Mouse (Mus musculus) brain, embryonic 14.5 days (tissue): Measurements from ENCODE around the gene Clpb. TPM values are rescaled to one million over a fixed set of nuclear protein-coding genes. Genes with fewer than 3 reads are reported as not detected.

Experiments used
- DNase-seq: peaks from one replicate; pipeline ENCODE4 v3.0.0-alpha.2; 2011; ENCODE audit warnings: low read depth
- CTCF ChIP-seq: fragments of 200-500 bp; IDR thresholded peaks from 2 replicates; pipeline ENCODE4 v1.5.1; 2012; ENCODE audit warnings: inconsistent platforms, mild to moderate bottlenecking, moderate library complexity, borderline replicate concordance; ENCODE audit not compliant: insufficient read depth, insufficient read length; ENCODE audit errors: extremely low read depth
- POLR2A ChIP-seq: fragments of 200-500 bp; IDR thresholded peaks from 2 replicates; pipeline ENCODE4 v1.6.1; 2012; ENCODE audit warnings: mild to moderate bottlenecking, inconsistent platforms, borderline replicate concordance; ENCODE audit not compliant: poor library complexity, insufficient read depth, insufficient read length, severe bottlenecking; ENCODE audit errors: extremely low read depth
- polyA plus RNA-seq: library from polyadenylated mRNA; depleted of rRNA; stranded (reverse); fragments of >200 nt; gene quantifications from 2 replicates; pipeline ENCODE4 v1.2.3, GENCODE M21; 2012

The Clpb gene
- polyA plus RNA-seq, 1 experiment, result 25.4 TPM

DNA sequence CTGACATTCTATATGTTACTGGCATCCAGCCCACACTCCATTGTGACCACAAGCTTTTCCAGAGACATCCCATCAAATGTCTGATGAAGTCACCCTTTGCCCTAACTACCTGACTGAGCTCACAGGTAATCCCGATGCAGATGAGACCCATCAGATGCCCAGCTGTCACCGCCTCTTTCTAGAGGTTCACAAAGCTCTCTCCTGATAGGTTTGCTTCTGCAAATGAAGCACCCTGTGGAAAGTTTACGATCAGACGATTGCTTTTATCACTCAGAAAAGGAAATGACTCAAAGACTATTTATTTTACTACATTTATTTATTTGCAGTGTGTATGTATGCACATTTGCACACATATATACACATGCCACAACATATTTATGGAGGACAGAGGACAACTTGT is 80.1 kb downstream of the Clpb start:
- DNase-seq, result no peak
- TF ChIP-seq POLR2A, result no peak
- TF ChIP-seq CTCF, result no peak

DNA sequence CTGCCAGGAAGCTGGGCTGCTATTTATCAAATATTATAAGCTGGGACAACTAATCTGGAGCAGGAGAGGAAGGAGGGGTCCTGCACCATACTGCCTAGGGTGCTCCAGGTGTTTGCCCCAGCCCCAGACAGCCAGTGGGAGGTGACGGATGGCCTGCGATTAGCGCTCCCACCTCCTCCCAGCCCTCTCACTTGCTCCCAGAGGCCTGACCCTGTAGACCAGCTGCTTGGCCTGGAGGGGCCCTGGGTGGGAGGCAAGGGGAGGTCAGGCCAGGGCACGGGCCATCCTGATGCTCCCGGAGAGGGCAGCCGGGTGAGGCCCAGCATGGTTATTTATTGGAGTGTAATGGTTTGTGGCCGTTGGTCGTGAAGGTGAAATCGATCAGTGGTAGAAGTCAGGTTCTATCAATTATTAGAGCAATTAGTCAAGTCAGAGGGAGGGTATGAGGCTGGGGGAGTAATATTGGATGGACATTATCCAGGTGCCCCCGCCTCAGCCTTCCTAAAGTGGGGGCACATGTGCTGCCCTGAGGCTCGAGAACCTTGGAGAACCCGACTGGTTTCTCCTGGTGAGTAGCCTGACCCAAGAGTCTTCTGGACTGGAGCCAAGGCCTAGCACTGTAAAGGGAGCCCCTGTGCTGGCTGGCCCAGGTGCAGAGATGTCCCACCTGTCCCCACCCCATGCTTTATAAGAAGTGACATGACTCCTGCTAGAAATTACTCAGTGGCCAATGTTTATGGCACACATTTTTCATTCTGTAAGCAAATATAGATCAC is 83.3 kb downstream of the Clpb start:
- no peak for DNase-seq
- TF ChIP-seq CTCF (no peak), POLR2A (no peak)

- no peak for DNase-seq
- TF ChIP-seq POLR2A, result no peak
- TF ChIP-seq CTCF, result no peak
Measured at GRCm38 (mm10) chr7:101750268-101750667, 86.8 kb downstream of the Clpb start.

- no peak for TF ChIP-seq POLR2A
- no peak for TF ChIP-seq CTCF
- DNase-seq, result no peak
Measured at GRCm38 (mm10) chr7:101752346-101752745, 88.9 kb downstream of the Clpb start.

DNA sequence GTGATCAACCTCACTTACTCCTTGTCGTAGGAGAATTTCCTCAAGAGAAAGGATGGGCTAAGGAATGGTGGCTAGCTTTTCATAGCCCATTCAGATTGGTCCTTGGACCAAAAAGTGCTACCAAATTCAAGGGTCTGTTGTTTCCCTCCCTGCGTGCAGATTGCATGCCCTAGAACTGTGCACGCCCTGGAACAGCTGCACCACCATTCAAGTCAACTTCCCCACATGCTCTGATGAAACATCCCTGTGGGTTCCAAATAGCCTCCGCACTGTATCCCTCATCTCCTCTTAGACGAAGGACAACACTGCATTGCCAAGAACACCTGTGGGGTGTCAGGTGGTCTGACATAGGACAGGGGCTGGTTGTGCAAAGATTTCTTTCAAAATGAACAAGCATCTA is 90.1 kb downstream of the Clpb start:
- TF ChIP-seq CTCF, result no peak
- TF ChIP-seq POLR2A, result no peak
- DNase-seq, result no peak

GRCm38 (mm10) chr7:101754416-101754815 is 91.0 kb downstream of the Clpb start:
- no peak for DNase-seq
- TF ChIP-seq POLR2A, result no peak
- TF ChIP-seq CTCF, result no peak

DNA sequence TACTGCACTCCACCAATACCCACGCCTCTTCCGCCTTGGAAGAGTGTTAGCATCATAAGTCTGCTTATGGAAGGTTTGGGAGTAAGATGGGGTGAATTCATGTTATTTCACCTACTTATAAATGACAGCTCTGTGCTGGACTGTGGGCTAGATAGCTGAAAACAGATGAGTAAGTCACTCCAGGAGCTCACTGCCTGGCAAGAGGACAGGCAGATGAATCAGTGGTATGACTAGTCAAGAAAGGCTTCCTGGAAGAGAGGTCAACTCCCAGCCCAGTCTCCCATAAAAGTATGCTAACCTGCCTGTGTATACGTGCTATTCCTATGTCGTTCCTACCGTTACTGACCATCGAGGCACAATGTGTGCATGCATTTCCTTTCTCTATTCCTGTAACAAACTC is 91.9 kb downstream of the Clpb start:
- no peak for TF ChIP-seq POLR2A
- TF ChIP-seq CTCF, result no peak
- DNase-seq, result no peak

- TF ChIP-seq POLR2A (no peak), CTCF (no peak)
- peak; percentile 73 for DNase-seq
Measured at GRCm38 (mm10) chr7:101761899-101762780, 98.7 kb downstream of the Clpb start.

DNA sequence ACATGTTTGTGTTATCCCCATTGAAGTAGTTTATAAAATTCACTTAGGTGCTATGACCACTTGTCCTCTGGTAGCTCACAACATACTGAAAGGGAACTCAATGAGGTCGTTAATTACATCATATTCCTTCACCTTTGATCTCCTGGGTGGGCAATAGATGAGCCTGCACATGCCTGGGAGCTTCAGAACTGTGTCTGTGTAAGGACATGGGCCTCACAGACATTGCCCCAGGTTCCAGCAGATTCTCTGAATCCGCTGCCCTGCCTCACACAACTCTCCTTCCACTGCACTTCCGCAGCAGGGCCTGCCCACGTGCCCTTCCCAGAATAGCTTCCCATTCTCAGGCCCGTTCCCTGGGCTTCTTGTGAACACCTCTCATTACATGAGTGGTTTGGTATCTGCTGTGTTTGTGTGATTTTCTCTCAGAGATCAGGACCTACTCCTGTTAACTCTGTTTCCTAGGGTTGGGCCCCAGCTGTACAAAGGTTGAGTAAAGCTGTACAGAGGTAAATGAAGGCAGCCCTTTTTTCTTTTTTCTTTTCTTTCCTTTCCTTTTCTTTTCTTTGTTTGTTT is 104.0 kb downstream of the Clpb start:
- DNase-seq, result no peak
- TF ChIP-seq POLR2A (no peak), CTCF (no peak)

DNA sequence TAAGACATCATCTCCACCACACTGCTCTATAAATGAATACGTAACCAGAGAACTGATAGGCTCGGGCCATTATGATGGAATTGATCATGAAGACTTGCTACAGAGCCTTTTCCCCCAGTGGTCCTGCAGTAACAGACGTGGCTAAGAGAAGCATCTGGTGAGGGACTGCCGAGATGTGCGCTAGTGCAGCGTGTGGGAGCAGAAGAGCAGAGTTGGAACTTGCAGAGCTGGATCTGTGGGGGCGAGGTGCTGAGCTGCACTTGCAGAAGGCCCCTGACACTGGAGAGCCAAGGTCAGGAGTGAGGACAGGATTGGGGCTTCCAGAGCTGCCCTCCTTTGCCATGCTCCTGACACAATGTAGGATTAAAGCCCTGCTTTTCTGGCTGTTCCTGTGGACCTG is 106.6 kb downstream of the Clpb start:
- no peak for DNase-seq
- TF ChIP-seq POLR2A (no peak), CTCF (no peak)

DNA sequence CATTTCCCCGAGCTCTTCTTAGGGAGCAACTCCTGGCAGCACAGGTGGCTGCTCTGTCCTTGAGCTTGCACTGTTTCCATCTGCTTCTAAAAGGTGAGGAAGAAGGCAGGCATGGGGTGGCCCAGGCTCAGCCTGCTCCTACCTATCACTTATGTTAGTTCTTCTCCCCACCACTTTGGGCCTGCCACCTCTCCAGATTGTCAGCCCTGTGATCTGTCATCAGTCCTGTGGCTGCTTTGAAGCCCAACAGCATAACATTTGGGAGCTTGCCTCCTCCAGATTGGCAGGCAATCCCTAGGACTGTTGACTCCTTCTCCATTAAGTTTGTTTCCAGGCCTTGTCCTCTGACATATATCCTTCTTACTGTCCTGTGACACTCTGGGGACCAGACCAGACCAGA is 108.2 kb downstream of the Clpb start:
- DNase-seq, result no peak
- no peak for TF ChIP-seq CTCF
- TF ChIP-seq POLR2A, result no peak
